Mouse (Mus musculus): Measurements from ENCODE around the gene Ubxn11.

- TF ChIP-seq CTCF (IDR thresholded peaks at IDR 0.05; ENCODE audit: low read depth) = no peak
- no peak for TF ChIP-seq EP300 (optimal IDR thresholded peaks at IDR 0.05)
Measured at GRCm38 (mm10) chr4:134080674-134081073, 21.7 kb upstream of the Ubxn11 start.
